Mouse (Mus musculus) 3T3-L1 (cell line): Measurements from ENCODE around the gene Gm10295.
A peak's percentile ranks its signal among the peaks of the same experiment; 100 is the strongest.

ENCODE experiments used
- DNase-seq: peaks from one replicate; pipeline ENCODE4 v3.0.0-alpha.2; 2015; ENCODE audit warnings: low read depth, low spot score

Gm10295 gene

GRCm38 (mm10) chr7:71351364-71351763 is at the start of gene Gm10295:
TSS of gene Gm10295 (minus strand) at chr7:71351485.
- no peak for DNase-seq

GRCm38 (mm10) chr7:71401032-71401431 is 49.7 kb upstream of the Gm10295 start:
- DNase-seq, result no peak

- DNase-seq, result no peak
Observed at GRCm38 (mm10) chr7:71399891-71400632, 48.8 kb upstream of the Gm10295 start.

- no peak for DNase-seq
Observed at GRCm38 (mm10) chr7:71398959-71399756, 47.9 kb upstream of the Gm10295 start.

- peak; percentile 10 for DNase-seq
Observed at GRCm38 (mm10) chr7:71398389-71398788, 47.1 kb upstream of the Gm10295 start.

- peak; percentile 5 for DNase-seq
Observed at GRCm38 (mm10) chr7:71392795-71393341, 41.6 kb upstream of the Gm10295 start.

- DNase-seq, result peak; percentile 27
Observed at GRCm38 (mm10) chr7:71391333-71391732, 40.0 kb upstream of the Gm10295 start.

GRCm38 (mm10) chr7:71390291-71390690 is 39.0 kb upstream of the Gm10295 start:
- peak; percentile 18 for DNase-seq

- DNase-seq, result no peak
Observed at GRCm38 (mm10) chr7:71386050-71386449, 34.8 kb upstream of the Gm10295 start.

- no peak for DNase-seq
Observed at GRCm38 (mm10) chr7:71384921-71385320, 33.6 kb upstream of the Gm10295 start.

GRCm38 (mm10) chr7:71383341-71384130 is 32.3 kb upstream of the Gm10295 start:
- DNase-seq, result no peak

- peak; percentile 30 for DNase-seq
Observed at GRCm38 (mm10) chr7:71379826-71380825, 28.8 kb upstream of the Gm10295 start.

GRCm38 (mm10) chr7:71378812-71379760 is 27.8 kb upstream of the Gm10295 start:
- peak; percentile 58 for DNase-seq

GRCm38 (mm10) chr7:71377983-71378382 is 26.7 kb upstream of the Gm10295 start:
- DNase-seq, result no peak

GRCm38 (mm10) chr7:71374059-71374458 is 22.8 kb upstream of the Gm10295 start:
- DNase-seq, result peak; percentile 42

- DNase-seq, result no peak
Observed at GRCm38 (mm10) chr7:71371916-71372315, 20.6 kb upstream of the Gm10295 start.

GRCm38 (mm10) chr7:71370746-71371145 is 19.5 kb upstream of the Gm10295 start:
- no peak for DNase-seq

GRCm38 (mm10) chr7:71370128-71370527 is 18.8 kb upstream of the Gm10295 start:
- no peak for DNase-seq

- DNase-seq, result no peak
Observed at GRCm38 (mm10) chr7:71368543-71369181, 17.4 kb upstream of the Gm10295 start.
